Mouse (Mus musculus) hindlimb bud, embryonic 11.5 days (tissue): ENCODE measurements around the gene Erc2.
A peak's percentile ranks its signal among the peaks of the same experiment; 100 is the strongest.

Experiments
- DNase-seq: peaks from one replicate; pipeline ENCODE4 v3.0.0-alpha.2; 2012; ENCODE audit warnings: low read depth, low spot score; ENCODE audit errors: extremely low spot score

The Erc2 gene

GRCm38 (mm10) chr14:27667016-27667852 lies 45.0 kb downstream of the Erc2 start:
- DNase-seq = no peak

- DNase-seq = no peak
Measured at GRCm38 (mm10) chr14:27668151-27668550, 45.9 kb downstream of the Erc2 start.

- no peak for DNase-seq
Measured at GRCm38 (mm10) chr14:27669939-27670338, 47.7 kb downstream of the Erc2 start.

GRCm38 (mm10) chr14:27672761-27673160 lies 50.5 kb downstream of the Erc2 start:
- DNase-seq = no peak

GRCm38 (mm10) chr14:27674096-27674495 lies 51.9 kb downstream of the Erc2 start:
- no peak for DNase-seq

GRCm38 (mm10) chr14:27674561-27674960 lies 52.3 kb downstream of the Erc2 start:
- DNase-seq = no peak

- no peak for DNase-seq
Measured at GRCm38 (mm10) chr14:27675071-27675470, 52.8 kb downstream of the Erc2 start.

GRCm38 (mm10) chr14:27682368-27683052 lies 60.3 kb downstream of the Erc2 start:
- DNase-seq = no peak

GRCm38 (mm10) chr14:27695781-27696180 lies 73.6 kb downstream of the Erc2 start:
- DNase-seq = no peak

GRCm38 (mm10) chr14:27717364-27717763 lies 95.1 kb downstream of the Erc2 start:
- DNase-seq = no peak

- no peak for DNase-seq
Measured at GRCm38 (mm10) chr14:27719601-27720000, 97.4 kb downstream of the Erc2 start.

- DNase-seq = no peak
Measured at GRCm38 (mm10) chr14:27720944-27721343, 98.7 kb downstream of the Erc2 start.

GRCm38 (mm10) chr14:27721759-27722158 lies 99.5 kb downstream of the Erc2 start:
- DNase-seq = no peak

- no peak for DNase-seq
Measured at GRCm38 (mm10) chr14:27727541-27727940, 105.3 kb downstream of the Erc2 start.

GRCm38 (mm10) chr14:27731086-27731485 lies 108.9 kb downstream of the Erc2 start:
- DNase-seq = no peak

- no peak for DNase-seq
Measured at GRCm38 (mm10) chr14:27739436-27739835, 117.2 kb downstream of the Erc2 start.

- peak; percentile 66 for DNase-seq
Measured at GRCm38 (mm10) chr14:27741248-27741916, 119.2 kb downstream of the Erc2 start.

- DNase-seq = no peak
Measured at GRCm38 (mm10) chr14:27754340-27754739, 132.1 kb downstream of the Erc2 start.

GRCm38 (mm10) chr14:27756901-27757300 lies 134.7 kb downstream of the Erc2 start:
- DNase-seq = no peak

GRCm38 (mm10) chr14:27758230-27758629 lies 136.0 kb downstream of the Erc2 start:
- DNase-seq = no peak

- DNase-seq = no peak
Measured at GRCm38 (mm10) chr14:27759069-27759628, 136.9 kb downstream of the Erc2 start.
